Mouse (Mus musculus) lung, embryonic 16.5 days (tissue): ENCODE results near the gene 5730480H06Rik. TPM values are rescaled to one million over a fixed set of nuclear protein-coding genes. Genes with fewer than 3 reads are reported as not detected.

Experiments
- ATAC-seq: fragments of 200-750 bp; cut with Nextera tagmentation; 2 replicates; pipeline ENCODE4 v1.8.0; 2017; ENCODE audit warnings: low read depth, mild to moderate bottlenecking, moderate library complexity
- H3K27ac ChIP-seq: fragments of 300-500 bp; sonication (generic); 2 replicates; pipeline ENCODE4 v1.5.1; 2014; ENCODE audit warnings: mild to moderate bottlenecking, control low read depth, low read length
- H3K27me3 ChIP-seq: fragments of 300-500 bp; sonication (generic); 2 replicates; pipeline ENCODE4 v1.6.1; 2014; ENCODE audit warnings: low read depth, low read length, mixed read lengths; ENCODE audit not compliant: control insufficient read depth, insufficient read depth
- H3K36me3 ChIP-seq: fragments of 300-500 bp; sonication (generic); 2 replicates; pipeline ENCODE4 v1.6.1; 2014; ENCODE audit warnings: low read length; ENCODE audit not compliant: control insufficient read depth, insufficient read depth
- H3K4me1 ChIP-seq: fragments of 300-500 bp; sonication (generic); replicated peaks from 2 replicates; pipeline ENCODE4 v1.6.1; 2014; ENCODE audit warnings: low read length, mixed read lengths; ENCODE audit not compliant: control insufficient read depth, insufficient read depth
- H3K4me2 ChIP-seq: fragments of 300-500 bp; sonication (generic); 2 replicates; pipeline ENCODE4 v1.6.1; 2014; ENCODE audit warnings: low read depth, low read length, control low read depth
- H3K4me3 ChIP-seq: fragments of 300-500 bp; sonication (generic); 2 replicates; pipeline ENCODE4 v1.5.1; 2014; ENCODE audit warnings: mild to moderate bottlenecking, low read length, control low read depth
- H3K9ac ChIP-seq: fragments of 300-500 bp; sonication (generic); 2 replicates; pipeline ENCODE4 v1.6.1; 2014; ENCODE audit warnings: low read length, control low read depth
- H3K9me3 ChIP-seq: fragments of 300-500 bp; sonication (generic); 2 replicates; pipeline ENCODE4 v1.6.1; 2016; ENCODE audit warnings: low read length; ENCODE audit not compliant: control insufficient read depth
- WGBS: fragments of 180-500 bp; shearing (Covaris S2); extraction: QIAGEN DNeasy Blood & Tissue Kit; methylation state at CpG from one replicate; pipeline ENCODE4 v1.1.7; 2014; 5-methylcytosine and 5-hydroxymethylcytosine counted together
- polyA plus RNA-seq: library from polyadenylated mRNA; unstranded; fragments of >200 nt; fragmentation: Nextera tagmentation; extraction: Ambion mirVana; gene quantifications from 2 replicates; pipeline ENCODE4 v1.2.1, GENCODE M21; 2015

The 5730480H06Rik gene
- 17.6 and 23.7 TPM in 2 replicates for polyA plus RNA-seq

DNA sequence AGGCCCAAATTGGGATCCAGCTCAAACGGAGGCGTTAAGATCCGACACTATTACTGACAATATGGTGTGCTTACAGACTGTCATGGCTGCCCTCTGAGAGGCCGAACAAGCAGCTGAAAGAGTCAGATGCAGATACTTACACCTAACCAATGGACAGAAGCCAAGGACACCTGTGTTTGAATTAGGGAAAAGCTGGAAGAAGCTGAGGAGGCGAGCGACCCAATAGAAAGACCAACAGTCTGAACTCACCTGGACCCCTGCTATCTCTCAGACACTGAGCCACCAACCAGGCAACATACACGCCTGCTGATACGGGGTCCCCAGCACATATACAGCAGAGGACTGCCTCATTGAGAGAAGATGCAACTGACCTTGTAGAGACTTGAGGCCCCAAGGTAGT is at the start of gene 5730480H06Rik:
5730480H06Rik (plus strand) TSS at position 301 of the 400 bp plus-strand sequence.
- Histone ChIP-seq H3K36me3 (no peaks in the 10 kb centered on the region), H3K9me3 (no peaks in the 10 kb centered on the region), H3K4me2 (no peak within 1 kb of the TSS), H3K4me3 (no peak within 1 kb of the TSS), H3K27me3 (no peaks in the 10 kb centered on the region), H3K4me1 (no peaks in the 10 kb centered on the region), H3K9ac (no peak within 1 kb of the TSS), H3K27ac (no peak within 1 kb of the TSS)
- no peak for ATAC-seq
- 92% methylated on average over 8 of the region's 8 CpGs for WGBS

- ATAC-seq = peak; percentile 60; the same call in 1 of the 2 replicates
- H3K4me2 ChIP-seq = no peak overlapping the region
- no peak overlapping the region for H3K27ac ChIP-seq
- H3K36me3 ChIP-seq = peaks cover 12% of the 10 kb centered on the region
- WGBS = 81% methylated on average over 3 of the region's 3 CpGs
- no peaks in the 10 kb centered on the region for H3K4me1 ChIP-seq
- no peaks in the 10 kb centered on the region for H3K9me3 ChIP-seq
- H3K27me3 ChIP-seq = no peaks in the 10 kb centered on the region
- no peak overlapping the region for H3K4me3 ChIP-seq
- no peak overlapping the region for H3K9ac ChIP-seq
Observed at GRCm38 (mm10) chr5:48301186-48301585, 26.6 kb upstream of the 5730480H06Rik start.

GRCm38 (mm10) chr5:48315057-48315602 is 12.6 kb upstream of the 5730480H06Rik start:
- ATAC-seq = peak; percentile 96
- H3K36me3 ChIP-seq = no peaks in the 10 kb centered on the region
- H3K4me3 ChIP-seq = no peak overlapping the region
- H3K4me1 ChIP-seq = no peaks in the 10 kb centered on the region
- no peaks in the 10 kb centered on the region for H3K27me3 ChIP-seq
- no peaks in the 10 kb centered on the region for H3K9me3 ChIP-seq
- no peak overlapping the region for H3K27ac ChIP-seq
- H3K9ac ChIP-seq = no peak overlapping the region
- H3K4me2 ChIP-seq = no peak overlapping the region
- 32% methylated on average over 6 of the region's 6 CpGs for WGBS

GRCm38 (mm10) chr5:48320597-48320996 is 7.2 kb upstream of the 5730480H06Rik start:
- Histone ChIP-seq H3K36me3 (no peaks in the 10 kb centered on the region), H3K9me3 (no peaks in the 10 kb centered on the region), H3K27ac (peak overlapping the region; percentile 57), H3K4me3 (no peak overlapping the region), H3K27me3 (no peaks in the 10 kb centered on the region), H3K4me2 (no peak overlapping the region), H3K4me1 (no peaks in the 10 kb centered on the region), H3K9ac (no peak overlapping the region)
- ATAC-seq = peak; percentile 43; the same call in 1 of the 2 replicates
- WGBS = 44% methylated on average over 4 of the region's 4 CpGs

GRCm38 (mm10) chr5:48326221-48326620 is 1.5 kb upstream of the 5730480H06Rik start:
- H3K27me3 ChIP-seq = no peaks in the 10 kb centered on the region
- H3K9ac ChIP-seq = no peak overlapping the region
- no peaks in the 10 kb centered on the region for H3K36me3 ChIP-seq
- H3K9me3 ChIP-seq = no peaks in the 10 kb centered on the region
- no peak overlapping the region for H3K27ac ChIP-seq
- H3K4me2 ChIP-seq = no peak overlapping the region
- no peak for ATAC-seq
- no peaks in the 10 kb centered on the region for H3K4me1 ChIP-seq
- H3K4me3 ChIP-seq = no peak overlapping the region

DNA sequence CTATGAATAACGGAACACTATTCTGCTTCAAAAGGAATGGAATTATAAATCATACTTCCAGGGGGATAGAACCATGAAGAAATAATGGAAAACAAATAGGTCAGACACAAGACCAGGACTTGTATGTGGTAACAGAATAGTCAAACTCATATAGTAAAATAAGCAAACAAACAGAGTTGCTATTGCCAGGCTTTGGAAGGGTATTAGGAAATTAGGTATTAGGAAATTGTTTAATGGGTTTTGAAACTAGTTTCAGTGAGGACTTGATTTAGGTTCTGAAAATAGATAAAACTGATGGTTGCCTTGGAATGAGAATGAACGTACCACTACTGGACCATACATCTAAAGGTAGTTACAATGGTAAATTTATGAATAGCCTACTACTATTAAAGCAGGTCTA is 2.0 kb downstream of the 5730480H06Rik start:
- Histone ChIP-seq H3K9ac (no peak overlapping the region), H3K4me3 (no peak overlapping the region), H3K36me3 (no peaks in the 10 kb centered on the region), H3K4me1 (no peaks in the 10 kb centered on the region; the same call in 1 of the 2 replicates), H3K27ac (no peak overlapping the region), H3K9me3 (no peaks in the 10 kb centered on the region), H3K27me3 (no peaks in the 10 kb centered on the region), H3K4me2 (no peak overlapping the region)
- WGBS = 88% methylated on average over 2 of the region's 2 CpGs
- ATAC-seq = no peak

DNA sequence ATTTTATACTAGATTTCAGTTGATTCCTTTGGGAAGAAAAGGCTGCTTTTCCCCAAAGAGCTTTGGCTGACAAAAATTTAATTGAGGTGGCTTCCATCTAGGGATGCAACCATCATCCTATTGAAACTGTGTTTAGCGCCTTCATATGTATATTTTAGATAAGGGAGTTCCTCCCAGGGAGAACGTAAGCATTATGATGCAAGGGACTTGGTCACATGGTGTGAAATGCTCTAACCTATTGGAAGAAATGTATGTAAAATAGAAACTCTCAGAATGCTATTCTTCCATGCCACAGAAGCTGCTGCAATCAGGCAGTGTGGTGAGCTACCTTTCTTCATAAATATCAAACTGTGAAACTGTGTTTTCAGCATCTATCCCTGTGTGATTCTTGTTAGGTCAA is 3.1 kb downstream of the 5730480H06Rik start:
- no peak for ATAC-seq
- 72% methylated on average over 2 of the region's 2 CpGs for WGBS
- Histone ChIP-seq H3K4me1 (no peaks in the 10 kb centered on the region; the same call in 1 of the 2 replicates), H3K4me2 (no peak overlapping the region), H3K9ac (no peak overlapping the region), H3K4me3 (no peak overlapping the region), H3K27me3 (no peaks in the 10 kb centered on the region), H3K9me3 (no peaks in the 10 kb centered on the region), H3K27ac (no peak overlapping the region), H3K36me3 (no peaks in the 10 kb centered on the region)

DNA sequence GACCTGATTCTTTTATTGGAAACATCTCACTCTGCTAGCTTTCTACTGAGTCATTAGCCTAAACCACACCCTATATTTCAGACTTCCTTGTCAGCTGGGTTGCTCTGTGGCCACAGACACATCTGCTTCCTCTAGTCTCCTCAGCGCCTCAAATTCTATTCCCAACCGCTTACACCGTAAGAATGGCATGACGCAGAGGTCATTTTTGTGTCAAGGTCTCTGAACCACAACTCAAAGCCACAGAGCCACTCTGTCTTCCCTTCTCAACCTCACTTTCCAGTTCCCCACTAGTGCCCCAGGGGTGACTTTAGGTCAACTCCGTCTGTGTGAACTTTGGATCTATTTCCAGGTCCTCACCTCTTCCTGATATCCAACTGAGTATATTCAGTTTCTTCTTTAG is 3.7 kb downstream of the 5730480H06Rik start:
- no peak overlapping the region for H3K4me3 ChIP-seq
- no peaks in the 10 kb centered on the region; the same call in 1 of the 2 replicates for H3K4me1 ChIP-seq
- H3K9me3 ChIP-seq = no peaks in the 10 kb centered on the region
- no peak overlapping the region for H3K27ac ChIP-seq
- H3K9ac ChIP-seq = no peak overlapping the region
- no peak overlapping the region for H3K4me2 ChIP-seq
- H3K36me3 ChIP-seq = no peaks in the 10 kb centered on the region
- H3K27me3 ChIP-seq = no peaks in the 10 kb centered on the region
- ATAC-seq = 0 out of 2 replicates have a peak, but pooled peaks have one; percentile 31
- 50% methylated on average over 5 of the region's 5 CpGs for WGBS

DNA sequence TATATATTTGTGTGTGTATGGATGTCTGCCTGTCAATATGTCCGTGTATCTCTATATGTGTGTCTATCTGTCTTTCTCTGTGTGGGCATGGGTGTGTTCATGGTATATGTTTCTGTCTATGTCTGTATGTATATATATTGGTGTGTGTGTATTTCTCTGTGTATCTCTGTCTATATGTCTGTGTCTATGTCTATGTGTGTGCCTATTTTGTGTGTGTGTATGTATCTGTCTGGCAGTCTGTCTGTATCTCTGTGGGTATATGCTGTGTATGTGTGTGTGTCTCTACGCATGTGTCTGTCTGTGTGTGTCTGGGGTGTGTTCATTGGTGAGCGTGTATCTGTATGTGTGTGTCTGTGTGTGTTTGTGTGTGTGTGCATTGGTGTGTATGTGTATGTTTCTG is 5.7 kb downstream of the 5730480H06Rik start:
- H3K27me3 ChIP-seq = no peaks in the 10 kb centered on the region
- no peak overlapping the region for H3K4me2 ChIP-seq
- H3K9me3 ChIP-seq = no peaks in the 10 kb centered on the region
- no peak overlapping the region for H3K27ac ChIP-seq
- no peak for ATAC-seq
- H3K9ac ChIP-seq = no peak overlapping the region
- no peak overlapping the region for H3K4me3 ChIP-seq
- H3K4me1 ChIP-seq = no peaks in the 10 kb centered on the region; the same call in 1 of the 2 replicates
- WGBS = 79% methylated on average over 3 of the region's 3 CpGs
- no peaks in the 10 kb centered on the region for H3K36me3 ChIP-seq
